Mouse (Mus musculus) left cerebral cortex, adult 11 months (tissue): Measurements from ENCODE around the gene Boll.
"Not testable (repeated sequence)": the region's sequence is repeated elsewhere in the genome, so short reads cannot be mapped to it uniquely, and the experiment has no call there.

ENCODE experiments used
- DNase-seq: peaks from one replicate; pipeline ENCODE4 v3.0.0; 2022; ENCODE audit warnings: low spot score

Gene Boll

DNA sequence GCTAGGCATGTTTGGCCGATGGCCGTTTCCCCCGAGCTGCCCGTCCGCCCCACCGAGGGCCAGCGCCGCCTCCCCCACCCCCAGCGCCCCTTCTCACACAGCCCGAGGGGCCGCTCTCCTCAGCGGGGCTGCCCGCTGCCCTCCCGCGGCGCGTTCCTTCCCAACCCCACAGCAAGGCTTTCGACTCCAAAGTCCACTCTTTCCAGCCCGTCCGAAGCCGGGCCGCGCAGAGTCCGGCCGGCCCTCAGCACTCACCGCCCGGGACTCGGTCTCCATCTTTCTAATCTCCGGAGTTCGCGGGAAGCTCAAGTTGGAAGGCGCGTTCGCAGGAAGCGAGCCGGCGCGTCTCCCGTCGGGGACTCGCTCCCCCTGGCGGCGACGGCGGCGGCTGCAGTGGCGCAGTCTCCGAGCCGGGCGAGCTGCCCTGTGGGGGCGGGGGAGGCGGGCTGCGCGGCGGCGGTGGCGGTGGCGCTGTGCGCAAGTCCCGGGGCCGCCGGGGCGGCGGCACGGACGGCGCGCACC lies at the start of gene Boll:
Gene Boll (minus strand): TSS at position 426 of the 522 bp plus-strand sequence.
- DNase-seq = peak; percentile 7

GRCm38 (mm10) chr1:55412569-55412968 lies 49.3 kb upstream of the Boll start:
- DNase-seq = no peak

- DNase-seq = no peak
Measured at GRCm38 (mm10) chr1:55411079-55411478, 47.8 kb upstream of the Boll start.

DNA sequence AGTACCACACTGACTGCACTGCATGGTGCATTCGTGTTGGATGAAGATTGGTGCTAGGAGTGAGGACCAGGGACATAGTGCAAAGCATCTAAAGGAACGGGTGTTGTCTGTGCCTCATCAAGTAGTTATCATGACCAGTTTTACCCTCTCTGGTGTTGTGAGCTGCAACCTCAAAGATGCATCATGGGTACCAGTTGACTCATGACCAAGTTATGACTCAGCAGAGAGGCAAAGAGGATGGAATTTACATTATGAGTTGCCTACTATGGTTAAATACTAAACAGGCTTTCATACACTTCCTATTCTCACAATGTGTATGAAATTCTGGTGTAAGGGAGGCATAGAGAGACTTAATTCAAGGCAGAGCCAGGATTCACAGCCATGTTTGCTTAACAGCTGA lies 47.4 kb upstream of the Boll start:
- no peak for DNase-seq

GRCm38 (mm10) chr1:55406531-55407375 lies 43.5 kb upstream of the Boll start:
- no peak for DNase-seq

DNA sequence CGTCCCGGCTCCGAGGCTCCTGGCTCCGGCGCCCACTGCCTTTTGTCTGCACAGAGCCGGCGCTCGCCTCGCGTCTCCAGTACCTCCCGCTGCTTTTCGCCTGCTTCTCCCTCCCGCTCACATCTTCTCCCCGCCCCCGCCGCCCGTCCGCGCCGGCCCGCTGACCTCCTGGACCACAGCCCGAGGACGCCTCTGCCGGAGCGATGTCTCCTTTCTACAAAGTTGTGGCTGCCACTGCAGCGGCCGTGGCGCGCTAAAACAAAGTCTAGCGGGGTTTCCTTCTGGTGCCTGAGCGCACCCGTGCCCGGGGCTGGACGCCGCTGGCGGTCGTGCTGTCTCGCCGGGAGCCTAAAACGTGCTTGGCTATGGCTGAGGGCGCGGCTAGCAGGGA lies 42.7 kb upstream of the Boll start:
- DNase-seq = no peak

GRCm38 (mm10) chr1:55405272-55406022 lies 42.2 kb upstream of the Boll start, which contains the start of gene Plcl1:
TSS of gene Plcl1 (plus strand) at chr1:55405921.
- DNase-seq = peak; percentile 95

DNA sequence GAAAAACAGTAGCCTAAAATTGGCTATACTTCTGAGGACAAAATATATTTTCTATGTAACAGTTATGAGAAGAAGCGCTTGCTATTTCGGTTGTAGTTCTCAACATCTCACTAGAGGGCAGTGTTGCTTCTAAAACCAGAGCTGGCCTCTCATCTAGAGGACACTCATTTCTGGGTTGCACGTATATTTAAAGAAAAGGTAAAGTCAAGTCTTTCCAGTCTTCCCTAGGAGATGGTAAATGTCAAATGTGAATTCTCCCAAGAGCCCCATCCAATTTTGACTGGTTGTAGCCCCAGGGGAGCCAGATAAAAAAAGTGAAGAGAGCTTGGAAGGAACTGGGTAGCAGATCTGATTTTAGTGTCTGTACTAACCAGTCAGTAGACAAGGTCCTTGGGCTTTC lies 41.2 kb upstream of the Boll start:
- peak; percentile 61 for DNase-seq

- no peak for DNase-seq
Measured at GRCm38 (mm10) chr1:55399891-55400290, 36.6 kb upstream of the Boll start.

DNA sequence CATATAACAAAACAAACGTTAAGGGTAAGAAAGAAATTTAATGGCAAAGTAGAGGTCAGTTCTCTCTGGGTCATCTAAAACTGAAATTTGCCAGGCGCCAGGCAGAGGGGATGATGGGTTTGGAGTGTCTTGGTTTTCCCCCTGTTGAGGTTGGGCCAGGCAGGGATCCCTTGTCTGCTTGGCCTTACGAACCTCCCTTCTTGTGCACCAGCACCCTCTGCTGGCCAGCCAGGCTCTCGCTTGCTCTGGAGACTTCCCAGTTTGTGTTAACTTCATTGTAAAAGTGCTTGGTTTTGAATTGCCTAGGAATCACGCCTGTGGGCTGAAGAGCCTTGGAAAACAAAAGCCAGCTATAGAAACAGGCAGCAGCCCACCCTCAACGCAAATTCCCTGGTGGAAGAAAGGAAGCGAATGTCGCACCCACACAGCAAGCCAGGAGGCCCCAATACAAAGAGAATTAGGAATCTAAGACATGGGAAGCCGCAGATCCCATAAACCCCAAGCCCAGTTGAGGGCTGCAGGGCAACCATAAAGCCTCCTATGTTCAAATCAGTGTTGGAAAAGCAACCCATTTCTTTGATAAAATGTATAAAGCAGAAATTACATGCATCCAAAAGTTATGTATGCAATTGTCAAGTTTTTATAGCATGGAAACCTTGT lies 20.0 kb upstream of the Boll start:
- no peak for DNase-seq

GRCm38 (mm10) chr1:55380527-55380926 lies 17.3 kb upstream of the Boll start:
- no peak for DNase-seq

DNA sequence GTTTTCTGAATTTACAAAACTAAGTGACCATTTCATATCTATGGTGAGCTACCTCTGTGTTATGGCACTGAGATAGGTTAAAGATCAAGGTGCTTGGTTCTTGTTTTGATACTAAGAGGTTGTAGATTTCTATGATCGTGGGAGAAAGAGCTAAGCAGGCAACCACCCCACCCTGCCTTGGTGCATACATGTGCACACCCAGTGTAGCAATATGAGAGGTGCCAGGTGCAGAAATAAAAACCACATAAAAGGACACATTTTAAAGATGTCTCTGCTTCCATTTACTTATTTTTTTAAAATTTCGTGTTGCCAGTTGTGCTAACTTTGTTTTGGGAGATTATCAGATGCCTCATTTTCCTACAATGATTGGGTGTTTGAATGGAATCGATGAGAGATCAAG lies 9.4 kb upstream of the Boll start:
- no peak for DNase-seq

DNA sequence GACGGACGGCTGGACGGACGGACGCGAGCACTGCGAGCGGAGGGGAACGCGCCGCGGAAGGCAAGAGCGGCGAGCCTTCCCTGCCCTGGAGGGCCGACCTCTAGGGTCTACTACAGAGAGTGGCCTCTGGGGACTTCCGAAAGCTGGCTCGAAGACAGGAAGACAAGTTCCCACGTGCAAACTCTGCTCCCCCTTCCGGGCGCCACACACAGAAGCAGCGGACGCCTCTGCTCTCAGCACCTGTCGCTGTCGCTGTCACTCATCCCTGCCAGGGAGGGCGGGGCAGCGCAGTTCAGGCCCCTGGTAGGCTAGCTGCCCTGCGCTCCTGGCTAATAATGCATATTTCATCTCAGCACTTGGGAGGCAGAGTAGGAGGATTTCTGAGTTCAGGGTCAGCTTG lies 317 bp upstream of the Boll start:
- DNase-seq = no peak

DNA sequence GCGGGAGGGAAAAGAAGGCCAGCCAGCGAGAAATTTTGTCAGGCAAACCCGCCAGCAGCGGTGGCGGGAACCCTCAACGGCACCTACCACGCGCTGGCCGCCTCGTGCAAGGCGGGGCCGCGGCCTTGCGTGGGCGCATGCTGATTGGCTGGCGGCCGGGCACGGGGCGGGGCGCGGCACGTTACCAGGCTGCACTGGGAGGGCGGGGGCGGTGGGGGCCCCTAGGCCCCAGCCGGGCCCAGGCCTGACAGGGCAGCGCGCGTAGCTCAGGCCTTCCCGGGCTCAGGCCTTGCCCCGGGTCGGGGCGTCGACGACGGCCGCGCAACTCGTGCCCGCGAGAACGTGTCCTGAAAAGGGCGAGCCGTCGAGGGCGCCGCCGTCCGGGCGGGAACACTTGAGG lies 635 bp downstream of the Boll start:
- DNase-seq = no peak

- DNase-seq = not testable (repeated sequence)
Measured at GRCm38 (mm10) chr1:55351914-55352313, 11.4 kb downstream of the Boll start.

- not testable (repeated sequence) for DNase-seq
Measured at GRCm38 (mm10) chr1:55325496-55325895, 37.8 kb downstream of the Boll start.

- DNase-seq = peak; percentile 1
Measured at GRCm38 (mm10) chr1:55301077-55301476, 62.2 kb downstream of the Boll start.

DNA sequence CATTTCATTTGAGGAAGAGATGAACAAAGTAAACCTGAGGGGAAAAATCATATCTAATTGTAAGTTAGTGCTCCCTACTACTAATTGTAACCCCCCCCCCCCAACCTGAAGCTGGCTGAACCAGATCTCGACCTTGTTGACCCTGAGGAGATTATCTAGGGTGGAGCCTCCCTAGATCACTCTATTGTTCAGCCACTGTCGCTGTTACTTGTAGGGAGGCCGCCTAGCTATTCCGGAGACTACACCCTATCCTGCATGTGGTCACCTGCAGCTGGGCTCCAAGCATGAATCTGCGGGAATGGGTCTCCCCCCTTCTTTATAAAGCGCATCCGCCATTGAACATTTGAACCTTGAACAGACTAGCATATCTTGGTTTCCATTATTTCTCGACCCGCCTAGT lies 84.2 kb downstream of the Boll start:
- DNase-seq = no peak

DNA sequence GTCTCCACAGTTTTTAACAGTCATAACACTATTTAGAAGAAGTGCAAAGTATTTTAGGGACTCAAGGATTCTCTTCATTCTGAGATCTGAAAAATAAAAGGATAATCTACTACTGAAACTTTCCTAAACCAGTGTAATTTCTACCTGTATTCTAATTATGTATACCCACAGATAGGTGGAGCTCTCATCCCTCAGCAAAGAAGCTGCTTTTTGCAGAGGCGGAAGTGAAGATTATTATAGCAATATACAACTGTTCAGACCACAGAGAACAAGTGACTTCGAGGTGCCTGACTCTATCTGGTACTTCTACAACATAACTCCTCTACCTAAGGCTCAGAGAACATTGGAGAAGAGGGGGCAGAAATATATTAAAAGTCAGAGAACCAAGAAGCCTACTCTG lies 97.8 kb downstream of the Boll start:
- no peak for DNase-seq

DNA sequence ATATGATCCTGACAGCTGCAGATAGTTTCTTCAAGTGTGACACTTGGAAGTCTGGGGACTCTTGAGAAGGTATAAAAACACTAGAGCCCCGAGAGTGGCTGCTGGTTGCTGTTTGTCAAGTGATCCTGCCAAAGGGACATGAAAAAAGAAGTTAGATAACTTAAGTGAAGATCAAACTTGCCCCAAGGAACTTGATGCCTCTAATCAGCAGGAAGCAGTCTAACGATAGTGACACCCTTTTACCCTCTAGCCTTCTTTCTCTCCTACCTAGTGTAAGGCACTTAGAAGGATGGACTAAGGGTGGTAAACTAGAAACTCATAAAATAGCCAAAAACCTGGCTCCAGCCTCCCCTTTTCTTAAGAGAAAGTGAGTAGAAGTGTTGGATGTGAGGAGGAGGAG lies 98.9 kb downstream of the Boll start:
- DNase-seq = no peak

DNA sequence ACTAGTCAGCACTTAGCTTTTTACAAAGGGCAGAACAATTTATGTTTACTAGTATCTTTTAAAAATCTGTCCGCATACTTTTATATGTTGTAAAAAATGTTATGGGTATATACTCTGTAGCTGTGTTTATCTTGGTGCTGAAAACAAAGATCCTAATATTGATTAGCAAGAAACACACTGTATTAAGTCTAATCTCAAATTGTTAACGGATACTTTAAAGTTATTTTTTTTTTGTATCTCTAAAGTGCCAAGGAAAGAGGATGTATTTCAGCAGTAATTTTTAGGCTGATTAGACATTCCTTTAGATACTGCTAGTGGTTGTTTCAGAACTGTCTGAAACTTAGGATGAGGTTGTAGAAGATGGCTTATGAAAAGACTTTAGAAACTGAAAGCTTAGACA lies 116.9 kb downstream of the Boll start:
- DNase-seq = no peak

DNA sequence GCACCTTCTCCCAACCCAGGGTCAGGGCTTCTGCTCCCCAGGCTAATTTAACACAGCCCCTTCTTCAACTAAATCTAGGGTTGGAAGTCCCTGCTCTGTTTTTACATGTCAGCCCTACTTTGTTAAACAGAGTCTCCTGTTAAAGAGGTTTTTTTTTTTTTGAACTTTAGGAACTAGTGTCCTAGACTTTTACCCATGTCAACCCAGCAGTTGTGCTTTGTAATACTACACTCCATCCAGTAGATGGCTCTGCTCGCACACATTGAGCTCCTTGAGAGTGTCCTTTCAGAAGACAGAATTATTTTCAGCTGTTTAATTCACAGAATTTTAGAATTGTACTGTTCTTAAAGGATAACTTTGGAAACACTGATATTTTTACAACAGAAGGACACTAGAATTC lies 124.0 kb downstream of the Boll start:
- DNase-seq = no peak

GRCm38 (mm10) chr1:55238496-55238895 lies 124.8 kb downstream of the Boll start:
- no peak for DNase-seq
